Mouse (Mus musculus) C2C12 (cell line): ENCODE measurements around the gene Arap2.

Experiments used
- CTCF ChIP-seq: IDR thresholded peaks from one replicate; pipeline ENCODE4 v1.5.1; 2011; ENCODE audit not compliant: control insufficient read depth, insufficient read depth, insufficient read length
- MYOG ChIP-seq: IDR thresholded peaks from one replicate; pipeline ENCODE4 v1.6.1; 2011; ENCODE audit not compliant: control insufficient read depth, insufficient read length; ENCODE audit errors: extremely low read depth

- no peak for TF ChIP-seq CTCF
- TF ChIP-seq MYOG = no peak
Observed at GRCm38 (mm10) chr5:62790921-62791564, 25.1 kb upstream of the Arap2 start.
